Mouse (Mus musculus) bone marrow macrophage, adult 2 months (primary cell): ENCODE data around the gene Rtl6. TPM values are rescaled to one million over a fixed set of nuclear protein-coding genes. Genes with fewer than 3 reads are reported as not detected.

ENCODE experiments used
- H3K27ac ChIP-seq: 2 replicates; pipeline ENCODE4 v1.5.1; 2012; ENCODE audit warnings: low read depth, low read length; ENCODE audit not compliant: insufficient read depth
- H3K4me1 ChIP-seq: 2 replicates; pipeline ENCODE4 v1.6.1; 2012; ENCODE audit warnings: low read length; ENCODE audit not compliant: control insufficient read depth, insufficient read depth
- H3K4me3 ChIP-seq: 2 replicates; pipeline ENCODE4 v1.5.1; 2012; ENCODE audit warnings: mild to moderate bottlenecking, low read length, moderate library complexity; ENCODE audit not compliant: insufficient read depth
- CTCF ChIP-seq: IDR thresholded peaks from 2 replicates; pipeline ENCODE4 v1.5.1; 2012; ENCODE audit warnings: low read depth, mild to moderate bottlenecking, low read length, moderate library complexity
- POLR2A ChIP-seq: IDR thresholded peaks from 2 replicates; pipeline ENCODE4 v1.6.1; 2012; ENCODE audit warnings: mild to moderate bottlenecking, low read depth, low read length, borderline replicate concordance
- polyA plus RNA-seq: library from polyadenylated mRNA; stranded (reverse); fragments of >200 nt; gene quantifications from 2 replicates; pipeline ENCODE4 v1.2.4, GENCODE M21; 2012; ENCODE audit not compliant: missing spikeins, insufficient read depth, insufficient read length

Rtl6 gene
- 0.82 and 0.96 TPM in 2 replicates for polyA plus RNA-seq

- H3K27ac ChIP-seq, result no peak within 1 kb of the TSS
- no peaks in the 10 kb centered on the region for H3K4me1 ChIP-seq
- peak within 1 kb of the TSS; percentile 46 for H3K4me3 ChIP-seq
- TF ChIP-seq POLR2A (no peak), CTCF (no peak)
Measured at GRCm38 (mm10) chr15:84557189-84557921, at the start of gene Rtl6. Gene Rtl6 (minus strand): TSS chr15:84557823.

GRCm38 (mm10) chr15:84603267-84603963 is 45.8 kb upstream of the Rtl6 start:
- Histone ChIP-seq H3K27ac (no peak overlapping the region), H3K4me1 (no peaks in the 10 kb centered on the region), H3K4me3 (no peak overlapping the region)
- TF ChIP-seq POLR2A, result no peak
- TF ChIP-seq CTCF, result no peak

- Histone ChIP-seq H3K4me3 (no peak overlapping the region), H3K27ac (no peak overlapping the region), H3K4me1 (no peaks in the 10 kb centered on the region)
- TF ChIP-seq CTCF, result no peak
- TF ChIP-seq POLR2A, result no peak
Measured at GRCm38 (mm10) chr15:84600977-84601595, 43.5 kb upstream of the Rtl6 start.

- H3K4me3 ChIP-seq, result no peak overlapping the region
- H3K27ac ChIP-seq, result no peak overlapping the region
- TF ChIP-seq CTCF, result no peak
- no peak for TF ChIP-seq POLR2A
- H3K4me1 ChIP-seq, result no peaks in the 10 kb centered on the region
Measured at GRCm38 (mm10) chr15:84598911-84599310, 41.3 kb upstream of the Rtl6 start.

GRCm38 (mm10) chr15:84597816-84598215 is 40.2 kb upstream of the Rtl6 start:
- H3K4me3 ChIP-seq, result no peak overlapping the region
- TF ChIP-seq POLR2A (no peak), CTCF (no peak)
- H3K4me1 ChIP-seq, result no peaks in the 10 kb centered on the region
- no peak overlapping the region for H3K27ac ChIP-seq

GRCm38 (mm10) chr15:84597021-84597420 is 39.4 kb upstream of the Rtl6 start:
- TF ChIP-seq CTCF (no peak), POLR2A (no peak)
- Histone ChIP-seq H3K27ac (no peak overlapping the region), H3K4me1 (no peaks in the 10 kb centered on the region), H3K4me3 (no peak overlapping the region)

GRCm38 (mm10) chr15:84595241-84595945 is 37.8 kb upstream of the Rtl6 start:
- Histone ChIP-seq H3K4me3 (no peak overlapping the region), H3K4me1 (no peaks in the 10 kb centered on the region), H3K27ac (no peak overlapping the region)
- no peak for TF ChIP-seq CTCF
- TF ChIP-seq POLR2A, result no peak

GRCm38 (mm10) chr15:84593514-84593913 is 35.9 kb upstream of the Rtl6 start:
- Histone ChIP-seq H3K4me3 (no peak overlapping the region), H3K27ac (no peak overlapping the region), H3K4me1 (no peaks in the 10 kb centered on the region)
- TF ChIP-seq POLR2A (no peak), CTCF (no peak)

GRCm38 (mm10) chr15:84592240-84592639 is 34.6 kb upstream of the Rtl6 start:
- no peak overlapping the region for H3K4me3 ChIP-seq
- no peak for TF ChIP-seq POLR2A
- TF ChIP-seq CTCF, result no peak
- H3K27ac ChIP-seq, result no peak overlapping the region
- H3K4me1 ChIP-seq, result no peaks in the 10 kb centered on the region
